Mouse (Mus musculus) heart, embryonic 14.5 days (tissue): ENCODE data around the gene Nudt3. TPM values are rescaled to one million over a fixed set of nuclear protein-coding genes. Genes with fewer than 3 reads are reported as not detected.

ENCODE experiments used
- ATAC-seq: fragments of 200-750 bp; cut with Nextera tagmentation; 2 replicates; pipeline ENCODE4 v1.8.0; 2017; ENCODE audit warnings: low read depth, moderate TSS enrichment; ENCODE audit not compliant: insufficient number of reproducible peaks, insufficient read depth, low FRiP score
- H3K27ac ChIP-seq, 2 experiments: fragments of 200-500 bp in 1 of 2; fragments of 300-500 bp in 1 of 2; sonication (generic) in 1 of 2; replicated peaks in 1 of 2; 2 replicates each; pipeline ENCODE4 v1.5.1; 2012 to 2014; ENCODE audit warnings: low read depth in 2 of 2, low read length in 2 of 2, control low read depth in 1 of 2, mild to moderate bottlenecking in 1 of 2, mixed read lengths in 1 of 2; ENCODE audit not compliant: control insufficient read depth in 1 of 2, insufficient read depth in 1 of 2
- H3K27me3 ChIP-seq: fragments of 300-500 bp; sonication (generic); 2 replicates; pipeline ENCODE4 v1.6.1; 2014; ENCODE audit warnings: mild to moderate bottlenecking, low read length, control low read depth; ENCODE audit not compliant: control insufficient read depth, insufficient read depth
- H3K36me3 ChIP-seq: fragments of 300-500 bp; sonication (generic); 2 replicates; pipeline ENCODE4 v1.6.1; 2014; ENCODE audit warnings: mild to moderate bottlenecking, control low read depth, low read length, mixed read lengths; ENCODE audit not compliant: control insufficient read depth, insufficient read depth
- H3K4me1 ChIP-seq, 2 experiments: fragments of 200-500 bp in 1 of 2; fragments of 300-500 bp in 1 of 2; sonication (generic) in 1 of 2; 2 replicates each; pipeline ENCODE4 v1.6.1; 2012 to 2014; ENCODE audit warnings: low read length in 2 of 2, control low read depth in 1 of 2, mixed read lengths in 1 of 2; ENCODE audit not compliant: control insufficient read depth in 2 of 2, insufficient read depth in 2 of 2
- H3K4me2 ChIP-seq: fragments of 300-500 bp; sonication (generic); 2 replicates; pipeline ENCODE4 v1.6.1; 2014; ENCODE audit warnings: mild to moderate bottlenecking, low read length
- H3K4me3 ChIP-seq, 2 experiments: fragments of 200-500 bp in 1 of 2; fragments of 300-500 bp in 1 of 2; sonication (generic) in 1 of 2; 2 replicates each; pipeline ENCODE4 v1.5.1; 2012 to 2014; ENCODE audit warnings: low read length in 2 of 2, mild to moderate bottlenecking in 2 of 2, control low read depth in 1 of 2, low read depth in 1 of 2, moderate library complexity in 1 of 2; ENCODE audit not compliant: control insufficient read depth in 1 of 2, insufficient read depth in 1 of 2
- H3K9ac ChIP-seq: fragments of 300-500 bp; sonication (generic); 2 replicates; pipeline ENCODE4 v1.6.1; 2014; ENCODE audit warnings: mild to moderate bottlenecking, low read length
- H3K9me3 ChIP-seq: fragments of 300-500 bp; sonication (generic); 2 replicates; pipeline ENCODE4 v1.6.1; 2016; ENCODE audit warnings: low read length, control low read depth; ENCODE audit not compliant: control insufficient read depth
- WGBS: fragments of 180-500 bp; shearing (Covaris S2); extraction: QIAGEN DNeasy Blood & Tissue Kit; methylation state at CpG from one replicate; pipeline ENCODE4 v1.1.7; 2014; 5-methylcytosine and 5-hydroxymethylcytosine counted together
- polyA plus RNA-seq: library from polyadenylated mRNA; unstranded; fragments of >200 nt; fragmentation: Nextera tagmentation; extraction: Ambion mirVana; gene quantifications from 2 replicates; pipeline ENCODE4 v1.2.1, GENCODE M21; 2014

The Nudt3 gene
- polyA plus RNA-seq, 1 experiment from 2014 or later: 67.0 TPM

GRCm38 (mm10) chr17:27549234-27549633 lies 74.1 kb downstream of the Nudt3 start:
- Histone ChIP-seq H3K9ac (peak overlapping the region; percentile 25; the same call in 1 of the 2 replicates), H3K27ac (no peak overlapping the region), H3K27me3 (no peaks in the 10 kb centered on the region), H3K4me1 (peaks cover 6 to 13% of the 10 kb centered on the region in 2 experiments), H3K4me3 (no peak overlapping the region), H3K9me3 (no peaks in the 10 kb centered on the region), H3K36me3 (no peaks in the 10 kb centered on the region), H3K4me2 (no peak overlapping the region)
- no peak for ATAC-seq
- WGBS: 62% methylated on average over 8 of the region's 8 CpGs

GRCm38 (mm10) chr17:27547253-27547868 lies 75.9 kb downstream of the Nudt3 start:
- H3K4me3 ChIP-seq: no peak overlapping the region
- peaks cover 6 to 11% of the 10 kb centered on the region in 2 experiments; a peak in 3 of 4 replicates for H3K4me1 ChIP-seq
- no peaks in the 10 kb centered on the region for H3K36me3 ChIP-seq
- H3K27me3 ChIP-seq: no peaks in the 10 kb centered on the region
- ATAC-seq: peak; percentile 37; the same call in 1 of the 2 replicates
- no peak overlapping the region; the same call in 1 of the 2 replicates for H3K9ac ChIP-seq
- no peak overlapping the region for H3K27ac ChIP-seq
- no peaks in the 10 kb centered on the region for H3K9me3 ChIP-seq
- 61% methylated on average over 9 of the region's 9 CpGs for WGBS
- H3K4me2 ChIP-seq: no peak overlapping the region

GRCm38 (mm10) chr17:27546574-27547085 lies 76.7 kb downstream of the Nudt3 start:
- H3K9ac ChIP-seq: no peak overlapping the region
- no peak overlapping the region for H3K4me2 ChIP-seq
- no peaks in the 10 kb centered on the region for H3K36me3 ChIP-seq
- no peak overlapping the region for H3K4me3 ChIP-seq
- no peaks in the 10 kb centered on the region for H3K9me3 ChIP-seq
- no peak overlapping the region for H3K27ac ChIP-seq
- H3K4me1 ChIP-seq: peaks cover 6 to 11% of the 10 kb centered on the region in 2 experiments; a peak in 3 of 4 replicates
- no peaks in the 10 kb centered on the region for H3K27me3 ChIP-seq
- 61% methylated on average over 7 of the region's 7 CpGs for WGBS
- ATAC-seq: no peak

- H3K36me3 ChIP-seq: no peaks in the 10 kb centered on the region
- H3K4me3 ChIP-seq: no peak overlapping the region
- WGBS: 44% methylated on average over 12 of the region's 12 CpGs
Measured at GRCm38 (mm10) chr17:27545991-27546390, 77.3 kb downstream of the Nudt3 start.

GRCm38 (mm10) chr17:27544551-27544950 lies 78.7 kb downstream of the Nudt3 start:
- Histone ChIP-seq H3K9me3 (no peaks in the 10 kb centered on the region), H3K4me2 (no peak overlapping the region), H3K27me3 (no peaks in the 10 kb centered on the region), H3K4me3 (no peak overlapping the region), H3K27ac (no peak overlapping the region), H3K36me3 (no peaks in the 10 kb centered on the region), H3K4me1 (peaks cover 6 to 11% of the 10 kb centered on the region in 2 experiments; a peak in 3 of 4 replicates), H3K9ac (no peak overlapping the region)
- ATAC-seq: no peak
- 76% methylated on average over 11 of the region's 11 CpGs for WGBS

More at GRCm38 (mm10) chr17:27545991-27546390, 77.3 kb downstream of the Nudt3 start:
- no peak overlapping the region for H3K9ac ChIP-seq
- peaks cover 6 to 11% of the 10 kb centered on the region in 2 experiments; a peak in 3 of 4 replicates for H3K4me1 ChIP-seq
- no peak for ATAC-seq
- no peak overlapping the region for H3K27ac ChIP-seq
- H3K4me2 ChIP-seq: no peak overlapping the region
- H3K27me3 ChIP-seq: no peaks in the 10 kb centered on the region
- no peaks in the 10 kb centered on the region for H3K9me3 ChIP-seq

- Histone ChIP-seq H3K9me3 (no peaks in the 10 kb centered on the region), H3K4me3 (no peak overlapping the region), H3K9ac (no peak overlapping the region), H3K36me3 (no peaks in the 10 kb centered on the region), H3K27ac (no peak overlapping the region), H3K4me2 (no peak overlapping the region), H3K27me3 (no peaks in the 10 kb centered on the region), H3K4me1 (peaks cover 0 to 2% of the 10 kb centered on the region in 2 experiments; a peak in 1 of 4 replicates)
- WGBS: 81% methylated on average over 3 of the region's 3 CpGs
- no peak for ATAC-seq
Measured at GRCm38 (mm10) chr17:27541984-27542383, 81.3 kb downstream of the Nudt3 start.

- 65% methylated on average over 2 of the region's 2 CpGs for WGBS
- no peaks in the 10 kb centered on the region; a peak in 1 of 4 replicates for H3K4me1 ChIP-seq
- no peak for ATAC-seq
Measured at GRCm38 (mm10) chr17:27541261-27541660, 82.0 kb downstream of the Nudt3 start.

More at GRCm38 (mm10) chr17:27541261-27541660, 82.0 kb downstream of the Nudt3 start:
- no peak overlapping the region for H3K4me2 ChIP-seq
- H3K27me3 ChIP-seq: no peaks in the 10 kb centered on the region
- H3K27ac ChIP-seq: no peak overlapping the region
- no peak overlapping the region for H3K4me3 ChIP-seq
- H3K9ac ChIP-seq: no peak overlapping the region
- no peaks in the 10 kb centered on the region for H3K36me3 ChIP-seq
- H3K9me3 ChIP-seq: no peaks in the 10 kb centered on the region
